Mouse (Mus musculus) frontal cortex, postnatal 36 days (tissue): Measurements from ENCODE around the gene G2e3.
A peak's percentile ranks its signal among the peaks of the same experiment; 100 is the strongest.

Experiments
- DNase-seq, 2 experiments: peaks; one replicate each; pipeline ENCODE4 v3.0.0; 2022; ENCODE audit warnings: low spot score in 2 of 2

The G2e3 gene

DNA sequence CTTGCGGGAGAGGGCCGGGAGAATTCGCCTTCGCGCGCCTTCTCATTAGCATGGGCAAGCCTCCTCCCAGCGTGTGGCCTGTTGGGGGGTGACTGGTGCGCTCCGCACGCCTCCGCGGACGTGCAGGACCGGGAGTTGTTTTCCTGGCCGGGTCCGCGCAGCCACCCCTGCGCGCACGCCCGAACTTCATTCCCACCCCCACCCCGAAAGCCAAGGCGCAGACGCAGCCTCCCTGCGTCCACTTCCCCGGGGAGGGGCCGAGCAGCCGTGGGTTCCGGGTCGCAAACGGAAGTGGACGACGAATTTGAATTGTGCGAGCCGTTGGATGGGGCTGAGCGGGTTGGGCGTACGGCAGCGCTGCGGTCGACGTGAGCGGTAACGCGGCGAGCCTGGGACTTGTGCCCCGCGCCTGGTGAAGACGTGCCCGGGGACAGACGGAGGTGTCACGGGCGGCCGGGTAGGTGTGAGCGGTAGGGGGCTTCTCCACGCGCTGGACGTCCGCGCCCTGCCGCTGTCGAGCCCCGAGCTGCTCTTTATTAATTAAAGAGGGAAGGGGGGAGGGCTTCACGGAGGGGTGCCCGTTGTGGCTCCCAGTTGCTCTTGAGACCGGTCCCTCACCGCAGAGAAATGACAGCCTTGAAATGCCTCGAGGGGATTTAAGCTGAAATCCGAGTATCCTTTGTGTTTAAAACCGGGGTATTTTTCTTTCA is at the start of gene G2e3:
TSS of gene G2e3 (plus strand) at position 74 of the 710 bp plus-strand sequence.
- peak; percentile 86 to 87 for DNase-seq

DNA sequence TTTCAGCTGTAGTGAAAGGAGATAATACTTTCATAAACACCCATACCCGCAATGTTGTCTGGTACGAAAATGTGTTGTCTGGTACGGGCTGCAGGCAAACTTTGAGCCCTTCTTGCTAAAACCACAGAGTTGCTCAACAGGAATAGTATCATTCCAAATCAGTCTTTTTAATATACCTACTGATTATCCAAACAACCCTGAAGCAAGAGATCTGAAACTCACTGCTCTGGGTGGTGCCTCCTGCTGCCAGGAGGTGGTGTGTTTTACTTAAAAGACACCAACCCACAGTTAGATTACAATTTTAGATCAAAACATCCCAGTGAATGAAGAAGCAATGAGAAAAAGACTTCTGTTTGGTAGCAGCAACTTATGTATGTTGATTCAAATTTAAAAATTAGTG is 24.3 kb upstream of the G2e3 start:
- DNase-seq = no peak

- no peak for DNase-seq
Observed at GRCm38 (mm10) chr12:51326819-51327218, 21.0 kb upstream of the G2e3 start.

GRCm38 (mm10) chr12:51337014-51337413 is 10.8 kb upstream of the G2e3 start:
- DNase-seq = no peak

DNA sequence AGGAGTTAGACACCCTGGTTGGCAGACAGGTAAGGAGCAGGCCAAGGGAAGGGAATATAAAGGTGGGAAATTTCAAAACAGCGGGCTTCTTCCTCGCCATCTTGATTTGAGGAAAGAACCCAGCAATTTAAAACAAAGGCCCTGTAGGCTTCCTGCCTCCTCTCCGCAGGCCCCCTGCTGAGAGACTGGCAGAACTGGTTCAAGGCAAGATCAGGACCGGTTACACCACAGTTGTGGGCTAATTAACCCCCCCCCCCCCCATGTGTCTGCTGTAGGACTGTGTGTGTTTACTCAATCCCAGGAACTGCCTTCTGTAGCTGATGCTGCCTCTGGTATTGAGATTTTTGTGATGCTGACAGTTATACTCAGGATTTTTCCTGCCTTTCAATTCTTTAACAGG is 1.7 kb upstream of the G2e3 start:
- DNase-seq = no peak

GRCm38 (mm10) chr12:51348698-51348998 is 787 bp downstream of the G2e3 start:
- no peak for DNase-seq

DNA sequence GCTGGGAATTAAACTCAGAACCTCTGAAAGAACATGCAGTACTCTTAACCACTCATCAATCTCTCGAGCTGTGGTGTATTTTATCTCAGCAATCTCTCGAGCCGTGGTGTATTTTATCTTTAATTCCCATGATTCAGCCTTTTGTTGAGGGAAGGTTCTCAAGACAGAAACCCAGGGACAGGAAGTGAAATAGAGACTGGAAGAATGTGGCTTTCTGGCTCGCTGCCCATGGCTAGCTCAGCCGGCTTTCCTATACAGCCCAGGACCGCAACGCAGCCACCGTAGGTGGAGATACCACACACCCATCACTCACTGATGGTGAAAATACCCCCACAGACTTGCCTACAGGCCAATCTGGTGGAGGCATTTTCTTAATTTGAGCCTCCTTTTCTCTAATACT is 7.4 kb downstream of the G2e3 start:
- DNase-seq = no peak

GRCm38 (mm10) chr12:51361294-51361693 is 13.4 kb downstream of the G2e3 start:
- no peak for DNase-seq

DNA sequence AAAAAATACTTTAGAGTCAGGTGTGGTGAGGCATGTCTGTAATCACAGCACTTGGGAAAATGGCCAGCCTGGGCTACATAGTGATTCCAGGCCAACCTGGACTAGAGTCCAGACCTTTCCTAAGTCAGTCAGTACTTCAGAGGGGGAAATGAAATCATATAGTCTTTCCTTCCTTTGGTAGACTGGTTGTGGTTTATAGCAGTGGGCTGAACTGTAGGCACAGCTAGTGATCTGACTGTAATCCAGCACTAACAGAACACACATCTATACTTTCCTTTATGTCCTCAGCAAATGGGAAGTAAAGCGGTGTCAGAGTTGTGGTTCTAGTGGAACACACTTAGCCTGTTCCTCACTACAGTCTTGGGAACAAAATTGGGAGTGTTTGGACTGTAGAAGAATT is 15.0 kb downstream of the G2e3 start:
- no peak for DNase-seq

GRCm38 (mm10) chr12:51368504-51368903 is 20.6 kb downstream of the G2e3 start:
- DNase-seq = no peak

DNA sequence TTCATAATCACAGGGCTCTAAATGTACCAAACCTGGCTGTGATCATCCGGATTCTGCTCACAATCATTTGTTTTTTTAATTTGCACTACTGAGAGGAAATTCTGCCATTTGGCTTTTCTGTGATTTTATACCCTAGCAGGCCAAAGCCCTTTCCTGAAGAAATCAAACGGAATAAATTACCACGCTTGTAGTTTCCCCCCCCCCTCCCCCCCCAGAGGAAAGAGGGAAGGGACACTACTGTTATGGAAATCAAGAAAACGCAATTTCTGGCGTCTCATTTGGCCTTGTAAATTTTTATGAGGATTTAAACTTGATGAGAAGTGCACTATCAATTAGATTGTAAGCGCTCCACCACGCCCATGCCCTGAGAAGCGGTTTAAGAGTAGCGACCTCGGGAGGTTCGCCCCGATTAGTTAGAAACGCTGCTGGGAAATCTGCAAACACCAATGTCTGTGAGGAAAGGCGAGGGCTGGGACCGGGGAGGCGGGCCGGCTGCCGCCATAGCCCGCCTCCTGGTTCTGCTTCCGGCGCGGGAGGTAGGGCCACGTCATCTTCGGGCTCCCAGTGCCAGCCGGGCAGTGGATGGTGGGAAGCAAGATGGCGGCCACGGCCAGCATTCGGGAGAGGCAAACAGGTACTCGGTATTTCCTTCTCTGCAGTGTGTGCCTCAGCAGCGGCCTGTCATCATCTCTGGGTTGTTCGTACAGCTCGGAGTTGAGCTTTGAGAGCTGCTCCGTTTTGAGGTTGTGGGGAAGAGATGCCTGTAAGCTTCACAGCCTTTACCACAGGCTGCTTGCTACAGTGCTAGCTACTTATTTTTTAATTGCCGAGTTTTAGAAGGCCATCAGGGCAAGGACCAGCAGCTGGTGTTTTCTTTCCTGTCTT is 29.4 kb downstream of the G2e3 start, which contains the start of gene Scfd1:
TSS of gene Scfd1 (plus strand) at position 508 of the 885 bp plus-strand sequence.
- peak; percentile 93 to 95 for DNase-seq

GRCm38 (mm10) chr12:51377888-51378190 is 30.0 kb downstream of the G2e3 start:
- no peak for DNase-seq

GRCm38 (mm10) chr12:51399871-51400270 is 52.0 kb downstream of the G2e3 start:
- DNase-seq = no peak

DNA sequence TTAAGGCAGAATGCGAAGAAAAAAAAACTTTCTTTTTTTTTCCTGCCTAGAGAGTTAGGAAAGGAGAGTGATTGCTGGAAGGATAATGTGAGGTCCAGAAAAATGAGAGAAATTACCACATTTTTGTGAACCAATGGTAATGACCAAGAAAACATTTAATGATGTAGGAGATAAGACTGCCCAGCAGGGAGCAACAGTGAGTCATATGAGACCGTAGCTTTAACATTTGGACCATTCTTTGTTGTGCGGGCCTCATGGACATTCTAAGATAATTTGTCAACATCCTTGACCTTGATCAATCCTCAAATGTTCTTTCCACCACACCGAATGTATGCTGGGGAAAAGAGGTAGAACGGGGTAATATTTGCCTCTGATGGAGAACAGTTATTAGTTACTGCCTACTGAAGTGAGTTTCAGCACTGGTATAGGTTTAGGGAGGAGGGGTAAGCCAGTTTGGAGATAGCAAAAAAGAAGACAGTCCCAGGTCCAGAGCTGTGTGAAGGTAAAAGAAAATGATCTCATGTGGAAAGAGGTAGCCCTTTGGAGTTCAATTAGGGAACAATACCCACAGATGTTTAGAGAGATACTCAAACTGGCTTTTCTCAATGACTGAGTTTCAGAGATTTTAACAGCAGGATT is 54.3 kb downstream of the G2e3 start:
- peak; percentile 3 to 40 for DNase-seq

- DNase-seq = no peak
Observed at GRCm38 (mm10) chr12:51403987-51404586, 56.2 kb downstream of the G2e3 start.

DNA sequence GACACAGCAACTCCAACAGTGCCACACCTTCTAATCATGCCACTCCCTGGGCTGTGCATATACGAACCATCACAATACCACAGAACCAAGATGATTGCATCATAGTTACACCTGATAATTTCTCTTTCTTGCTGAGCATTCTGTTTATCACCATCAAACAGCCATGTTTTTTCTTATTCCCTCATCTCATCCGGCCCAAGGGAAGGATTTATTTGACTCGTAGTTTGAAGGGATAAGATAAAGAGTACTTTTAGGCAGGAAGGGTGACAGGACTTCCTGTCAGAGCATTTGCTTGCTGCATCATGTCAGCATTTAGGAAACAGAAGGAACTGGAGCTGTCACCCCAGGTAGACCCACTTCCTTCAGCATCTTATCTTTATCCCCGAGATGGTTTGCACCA is 63.5 kb downstream of the G2e3 start:
- no peak for DNase-seq
